Mouse (Mus musculus) lung, embryonic 16.5 days (tissue): ENCODE results near the gene Ccnd3. TPM values are rescaled to one million over a fixed set of nuclear protein-coding genes. Genes with fewer than 3 reads are reported as not detected.

Experiments used
- ATAC-seq: fragments of 200-750 bp; cut with Nextera tagmentation; 2 replicates; pipeline ENCODE4 v1.8.0; 2017; ENCODE audit warnings: low read depth, mild to moderate bottlenecking, moderate library complexity
- H3K27ac ChIP-seq: fragments of 300-500 bp; sonication (generic); 2 replicates; pipeline ENCODE4 v1.5.1; 2014; ENCODE audit warnings: mild to moderate bottlenecking, control low read depth, low read length
- H3K27me3 ChIP-seq: fragments of 300-500 bp; sonication (generic); 2 replicates; pipeline ENCODE4 v1.6.1; 2014; ENCODE audit warnings: low read depth, low read length, mixed read lengths; ENCODE audit not compliant: control insufficient read depth, insufficient read depth
- H3K36me3 ChIP-seq: fragments of 300-500 bp; sonication (generic); 2 replicates; pipeline ENCODE4 v1.6.1; 2014; ENCODE audit warnings: low read length; ENCODE audit not compliant: control insufficient read depth, insufficient read depth
- H3K4me1 ChIP-seq: fragments of 300-500 bp; sonication (generic); replicated peaks from 2 replicates; pipeline ENCODE4 v1.6.1; 2014; ENCODE audit warnings: low read length, mixed read lengths; ENCODE audit not compliant: control insufficient read depth, insufficient read depth
- H3K4me2 ChIP-seq: fragments of 300-500 bp; sonication (generic); 2 replicates; pipeline ENCODE4 v1.6.1; 2014; ENCODE audit warnings: low read depth, low read length, control low read depth
- H3K4me3 ChIP-seq: fragments of 300-500 bp; sonication (generic); 2 replicates; pipeline ENCODE4 v1.5.1; 2014; ENCODE audit warnings: mild to moderate bottlenecking, low read length, control low read depth
- H3K9ac ChIP-seq: fragments of 300-500 bp; sonication (generic); 2 replicates; pipeline ENCODE4 v1.6.1; 2014; ENCODE audit warnings: low read length, control low read depth
- H3K9me3 ChIP-seq: fragments of 300-500 bp; sonication (generic); 2 replicates; pipeline ENCODE4 v1.6.1; 2016; ENCODE audit warnings: low read length; ENCODE audit not compliant: control insufficient read depth
- WGBS: fragments of 180-500 bp; shearing (Covaris S2); extraction: QIAGEN DNeasy Blood & Tissue Kit; methylation state at CpG from one replicate; pipeline ENCODE4 v1.1.7; 2014; 5-methylcytosine and 5-hydroxymethylcytosine counted together
- polyA plus RNA-seq: library from polyadenylated mRNA; unstranded; fragments of >200 nt; fragmentation: Nextera tagmentation; extraction: Ambion mirVana; gene quantifications from 2 replicates; pipeline ENCODE4 v1.2.1, GENCODE M21; 2015

Gene Ccnd3
- polyA plus RNA-seq, 1 experiment from 2014 or later: 258 TPM

DNA sequence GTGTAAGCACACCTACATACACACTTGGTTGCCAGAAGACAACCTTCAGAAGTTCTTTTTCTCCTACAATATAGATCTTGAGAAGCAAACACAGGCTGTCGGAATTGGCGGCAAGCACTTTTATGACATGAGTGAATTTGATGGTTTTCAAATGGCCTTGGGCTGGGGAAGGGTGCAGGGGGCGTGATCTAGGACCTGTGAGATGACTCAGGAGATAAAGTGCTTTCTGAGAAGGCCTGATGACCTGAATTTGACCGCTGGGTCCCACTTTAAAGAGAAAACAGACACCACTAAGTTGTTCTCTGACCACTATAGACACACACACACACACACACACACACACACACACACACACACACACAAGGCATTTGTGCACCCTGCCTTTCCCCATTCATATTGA, 76.1 kb downstream of the Ccnd3 start:
- 77% methylated on average over 4 of the region's 4 CpGs for WGBS

DNA sequence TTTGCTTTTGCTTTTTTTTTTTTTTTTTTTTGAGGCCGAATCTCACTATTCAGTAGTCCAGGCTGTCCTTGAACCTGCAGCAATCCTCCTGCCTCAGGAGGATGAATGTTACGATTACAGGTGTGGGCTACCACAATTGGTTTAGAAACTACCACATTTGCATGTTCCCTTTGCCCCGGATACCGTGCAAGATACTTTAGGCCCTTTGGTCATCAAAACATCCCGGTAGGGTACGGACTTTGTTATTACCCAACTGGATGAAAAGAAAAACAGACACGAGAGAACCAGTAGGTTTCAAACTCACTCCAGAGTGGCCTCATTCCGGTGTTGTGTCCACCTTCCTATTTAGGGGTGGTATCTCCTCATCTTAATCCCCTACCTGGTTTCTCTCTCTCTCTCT, 83.7 kb downstream of the Ccnd3 start:
- H3K27me3 ChIP-seq: no peaks in the 10 kb centered on the region
- H3K9me3 ChIP-seq: no peaks in the 10 kb centered on the region
- no peaks in the 10 kb centered on the region for H3K4me1 ChIP-seq
- no peak overlapping the region for H3K4me2 ChIP-seq
- no peak for ATAC-seq
- no peaks in the 10 kb centered on the region for H3K36me3 ChIP-seq
- 81% methylated on average over 8 of the region's 8 CpGs for WGBS
- H3K4me3 ChIP-seq: no peak overlapping the region
- H3K27ac ChIP-seq: no peak overlapping the region
- no peak overlapping the region for H3K9ac ChIP-seq

More for the DNA sequence above, 76.1 kb downstream of the Ccnd3 start:
- Histone ChIP-seq H3K27me3 (no peaks in the 10 kb centered on the region), H3K36me3 (no peaks in the 10 kb centered on the region), H3K4me2 (no peak overlapping the region), H3K4me1 (no peaks in the 10 kb centered on the region), H3K4me3 (no peak overlapping the region), H3K9me3 (no peaks in the 10 kb centered on the region), H3K27ac (no peak overlapping the region), H3K9ac (no peak overlapping the region)
- no peak for ATAC-seq

DNA sequence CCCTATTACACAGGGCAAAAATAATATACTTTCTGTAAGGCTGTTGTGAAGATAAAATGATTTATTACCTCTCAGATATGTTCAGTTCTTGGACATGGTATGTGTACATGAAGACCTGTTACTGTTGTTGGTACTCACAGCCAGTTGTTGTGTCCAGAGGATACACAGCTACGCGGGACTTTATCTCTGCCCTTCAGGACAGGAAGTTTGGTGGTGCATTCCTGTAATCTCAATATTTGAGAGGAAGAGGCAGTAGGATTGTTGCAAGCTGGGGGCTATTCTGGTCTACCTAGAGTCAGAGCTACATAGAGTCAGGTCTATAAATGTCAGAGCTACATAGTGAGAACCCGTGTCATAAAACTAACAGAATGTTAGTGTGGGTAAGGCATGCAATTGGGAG, 86.2 kb downstream of the Ccnd3 start:
- 61% methylated on average over 3 of the region's 3 CpGs for WGBS

DNA sequence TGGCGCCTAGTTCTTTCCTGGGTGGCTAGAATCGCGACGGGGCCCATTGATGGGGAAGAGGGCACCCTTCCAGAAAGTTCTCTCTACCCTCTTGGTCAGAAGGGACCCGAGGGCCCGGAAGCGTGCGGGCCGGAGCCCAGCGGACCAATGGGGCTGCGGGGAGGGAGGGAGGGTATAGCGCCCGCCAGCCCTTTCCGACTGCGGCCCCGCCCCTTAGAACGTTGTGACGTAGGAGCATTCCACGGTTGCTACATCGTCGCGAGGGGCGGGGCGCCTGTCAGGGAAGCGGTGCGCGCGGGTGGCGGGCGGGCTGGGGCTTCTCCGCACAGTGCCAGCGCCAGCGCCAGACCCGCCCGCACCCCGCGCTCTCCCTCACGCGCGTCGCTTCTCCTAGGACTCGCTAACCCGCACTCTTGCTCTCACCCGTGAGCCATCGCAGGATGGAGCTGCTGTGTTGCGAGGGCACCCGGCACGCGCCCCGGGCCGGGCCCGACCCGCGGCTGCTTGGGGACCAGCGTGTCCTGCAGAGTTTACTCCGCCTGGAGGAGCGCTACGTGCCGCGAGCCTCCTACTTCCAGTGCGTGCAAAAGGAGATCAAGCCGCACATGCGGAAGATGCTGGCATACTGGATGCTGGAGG, 88.5 kb downstream of the Ccnd3 start:
- H3K4me1 ChIP-seq: peaks cover 32% of the 10 kb centered on the region
- no peaks in the 10 kb centered on the region for H3K9me3 ChIP-seq
- peak overlapping the region; percentile 79 for H3K9ac ChIP-seq
- H3K4me2 ChIP-seq: peak overlapping the region; percentile 88
- H3K4me3 ChIP-seq: peak overlapping the region; percentile 63
- peak overlapping the region; percentile 94 for H3K27ac ChIP-seq
- peaks cover 7% of the 10 kb centered on the region for H3K36me3 ChIP-seq
- peak; percentile 91 for ATAC-seq
- no peaks in the 10 kb centered on the region for H3K27me3 ChIP-seq
- under 1% methylated on average over 57 of the region's 63 CpGs for WGBS

More for the DNA sequence above, 86.2 kb downstream of the Ccnd3 start:
- no peak overlapping the region for H3K4me3 ChIP-seq
- no peaks in the 10 kb centered on the region for H3K36me3 ChIP-seq
- H3K4me2 ChIP-seq: no peak overlapping the region
- no peak overlapping the region for H3K9ac ChIP-seq
- peaks cover 11% of the 10 kb centered on the region for H3K4me1 ChIP-seq
- no peaks in the 10 kb centered on the region for H3K9me3 ChIP-seq
- H3K27ac ChIP-seq: no peak overlapping the region
- ATAC-seq: no peak
- H3K27me3 ChIP-seq: no peaks in the 10 kb centered on the region

DNA sequence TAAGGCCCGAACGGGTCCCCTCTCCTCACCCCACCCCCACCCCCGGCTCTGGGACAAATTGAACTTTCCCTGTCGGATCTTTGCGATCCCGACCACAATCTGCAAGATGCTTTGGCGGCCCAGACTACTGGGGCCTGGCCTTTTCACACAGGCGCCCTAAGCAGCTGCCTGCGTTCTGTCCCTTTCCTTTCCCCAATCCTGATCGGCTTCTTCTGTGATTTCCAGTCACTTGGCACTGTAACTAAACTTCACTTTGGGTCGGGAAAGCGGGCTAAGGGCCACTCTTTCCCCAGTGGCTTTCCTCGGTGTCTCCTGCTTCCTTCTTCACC, 89.0 kb downstream of the Ccnd3 start:
- H3K36me3 ChIP-seq: peaks cover 11% of the 10 kb centered on the region
- H3K27me3 ChIP-seq: no peaks in the 10 kb centered on the region
- peak overlapping the region; percentile 94 for H3K27ac ChIP-seq
- H3K9ac ChIP-seq: peak overlapping the region; percentile 79
- no peaks in the 10 kb centered on the region for H3K9me3 ChIP-seq
- peaks cover 32% of the 10 kb centered on the region for H3K4me1 ChIP-seq
- WGBS: 0% methylated on average over 13 of the region's 13 CpGs
- peak overlapping the region; percentile 88 for H3K4me2 ChIP-seq
- H3K4me3 ChIP-seq: peak overlapping the region; percentile 63
- ATAC-seq: no peak

DNA sequence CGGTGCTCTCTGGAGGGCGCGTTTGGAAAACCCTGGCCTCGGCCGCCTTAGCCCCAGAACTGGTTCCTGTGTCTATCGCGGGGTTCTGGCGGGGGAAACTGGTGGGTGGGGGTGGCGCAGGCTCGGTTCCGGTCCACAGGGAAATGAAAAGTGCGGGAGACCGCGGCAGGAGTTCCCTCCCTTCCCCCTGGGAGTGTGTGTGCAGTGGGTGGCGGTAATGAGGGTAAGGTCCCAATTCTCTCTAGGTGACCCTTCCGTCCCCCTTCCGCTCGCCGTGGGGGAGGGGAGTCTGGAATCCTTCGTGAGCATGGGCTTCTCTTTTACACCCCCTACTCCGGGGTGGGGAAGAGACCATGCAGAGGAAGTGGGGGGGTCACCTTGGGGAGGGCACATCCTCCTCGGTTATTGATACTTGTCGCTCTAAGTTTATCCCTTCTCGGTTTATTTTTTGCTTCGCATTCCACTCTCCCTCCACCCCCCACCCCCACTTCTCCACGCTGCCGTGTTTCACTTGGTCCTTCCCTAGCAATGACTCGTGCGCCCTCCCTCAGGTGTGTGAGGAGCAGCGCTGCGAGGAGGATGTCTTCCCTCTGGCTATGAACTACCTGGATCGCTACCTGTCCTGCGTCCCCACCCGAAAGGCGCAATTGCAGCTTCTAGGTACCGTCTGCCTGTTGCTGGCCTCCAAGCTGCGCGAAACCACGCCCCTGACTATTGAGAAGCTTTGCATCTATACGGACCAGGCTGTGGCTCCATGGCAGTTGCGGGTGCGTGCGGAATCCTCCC, 89.5 kb downstream of the Ccnd3 start:
- Histone ChIP-seq H3K4me2 (peak overlapping the region; percentile 88), H3K4me3 (peak overlapping the region; percentile 63), H3K27ac (peak overlapping the region; percentile 94), H3K27me3 (no peaks in the 10 kb centered on the region), H3K9ac (peak overlapping the region; percentile 79), H3K36me3 (peaks cover 11% of the 10 kb centered on the region), H3K9me3 (no peaks in the 10 kb centered on the region), H3K4me1 (peaks cover 32% of the 10 kb centered on the region)
- under 1% methylated on average over 42 of the region's 43 CpGs for whole genome bisulfite sequencing
- 0 out of 2 replicates have a peak, but pooled peaks have one; percentile 1 for ATAC-seq

DNA sequence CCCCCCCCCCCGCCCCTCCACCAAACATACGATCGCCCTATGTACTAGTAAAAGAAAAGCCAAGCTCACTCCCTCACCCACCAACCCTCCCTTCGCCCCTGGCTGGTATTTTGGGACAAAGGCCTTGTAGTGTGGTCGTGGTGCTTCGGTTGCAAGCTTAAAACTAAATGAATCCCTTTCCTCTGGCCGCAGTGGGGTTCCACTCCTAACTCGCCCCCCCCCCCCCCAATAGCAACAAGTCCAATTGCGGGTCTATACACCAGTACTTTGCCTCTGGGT, 90.1 kb downstream of the Ccnd3 start:
- ATAC-seq: no peak
- peak overlapping the region; percentile 88 for H3K4me2 ChIP-seq
- no peaks in the 10 kb centered on the region for H3K9me3 ChIP-seq
- no peaks in the 10 kb centered on the region for H3K27me3 ChIP-seq
- peaks cover 38% of the 10 kb centered on the region for H3K4me1 ChIP-seq
- WGBS: under 1% methylated on average over 9 of the region's 9 CpGs
- peak overlapping the region; percentile 94 for H3K27ac ChIP-seq
- peaks cover 13% of the 10 kb centered on the region for H3K36me3 ChIP-seq
- peak overlapping the region; percentile 63 for H3K4me3 ChIP-seq
- peak overlapping the region; percentile 79 for H3K9ac ChIP-seq

DNA sequence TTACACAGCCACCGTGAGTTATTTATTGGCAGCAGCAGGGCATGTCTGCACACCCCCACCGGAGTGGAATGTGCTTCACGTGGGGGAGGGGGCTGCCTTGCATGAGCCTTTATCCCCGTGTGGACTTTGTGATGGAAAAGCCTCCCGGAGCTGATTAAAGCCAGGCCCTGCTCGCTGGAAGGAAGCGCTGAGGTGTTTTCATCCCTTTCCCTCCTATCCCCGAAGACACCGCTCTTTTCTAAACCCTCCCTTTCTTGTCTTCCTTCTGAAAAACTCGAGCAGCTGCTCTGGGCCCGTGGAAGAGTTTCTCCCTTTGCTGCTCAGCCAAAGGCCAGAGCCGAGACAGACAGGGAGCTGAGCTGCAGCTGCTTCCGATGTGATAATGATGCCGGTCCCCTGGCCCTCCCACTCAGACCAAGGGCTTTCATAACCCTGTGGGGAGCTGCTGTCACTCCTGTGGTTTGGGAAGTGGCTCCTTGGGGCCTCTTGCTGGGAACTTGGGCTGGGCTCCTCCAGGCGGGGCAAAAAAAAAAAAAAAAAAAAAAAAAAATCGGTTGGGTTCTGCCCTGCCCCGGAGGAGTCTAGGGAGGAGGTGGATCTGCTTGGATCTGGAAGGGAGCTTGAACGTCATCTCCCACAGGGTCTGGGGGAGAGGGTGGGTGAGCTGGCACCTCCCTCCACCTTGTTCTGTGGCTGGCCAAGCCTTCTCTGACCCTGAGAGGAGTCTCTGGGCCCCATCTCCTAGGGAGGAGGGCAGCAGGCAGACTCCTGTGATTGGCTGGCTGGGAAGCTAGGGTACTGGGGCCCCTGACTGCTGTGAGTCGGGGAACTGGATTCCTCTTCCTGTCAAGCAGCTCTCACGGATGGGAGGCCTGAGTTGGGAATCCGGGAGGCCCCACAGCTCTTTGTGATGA, 90.7 kb downstream of the Ccnd3 start:
- H3K9ac ChIP-seq: peak overlapping the region; percentile 79
- H3K36me3 ChIP-seq: peaks cover 15% of the 10 kb centered on the region
- 2% methylated on average over 19 of the region's 21 CpGs for WGBS
- no peaks in the 10 kb centered on the region for H3K9me3 ChIP-seq
- peak overlapping the region; percentile 94 for H3K27ac ChIP-seq
- H3K27me3 ChIP-seq: no peaks in the 10 kb centered on the region
- peak; percentile 48 for ATAC-seq
- peaks cover 38% of the 10 kb centered on the region for H3K4me1 ChIP-seq
- peak overlapping the region; percentile 88 for H3K4me2 ChIP-seq
- peak overlapping the region; percentile 63 for H3K4me3 ChIP-seq
